Mouse (Mus musculus) heart, postnatal 0 days (tissue): Measurements from ENCODE around the gene Bloc1s5.

Experiments
- CTCF ChIP-seq: IDR thresholded peaks from 2 replicates; pipeline ENCODE4 v1.5.1; 2016; ENCODE audit warnings: antibody characterized with exemption, control low read depth, low read depth
- EP300 ChIP-seq: IDR thresholded peaks from 2 replicates; pipeline ENCODE4 v1.6.1; 2016; ENCODE audit warnings: antibody characterized with exemption, low read depth

- TF ChIP-seq CTCF: no peak
- no peak for TF ChIP-seq EP300
Measured at GRCm38 (mm10) chr13:38579971-38580600, 54.8 kb downstream of the Bloc1s5 start.
